Mouse (Mus musculus) megakaryocyte-erythroid progenitor cell, adult 5-6 weeks (primary cell): ENCODE data around the gene Pcgf2. TPM values are rescaled to one million over a fixed set of nuclear protein-coding genes. Genes with fewer than 3 reads are reported as not detected.

Source experiments
- ATAC-seq: replicated peaks from 2 replicates; pipeline ENCODE4 v1.8.0; 2016; ENCODE audit warnings: mild to moderate bottlenecking, inconsistent platforms; ENCODE audit not compliant: severe bottlenecking, poor library complexity, low FRiP score, low TSS enrichment
- total RNA-seq, 2 experiments: library from RNA; stranded (forward) in 1 of 2; stranded (reverse) in 1 of 2; fragments of 200-1000, 215-1000 nt in 1 of 2; fragments of >200 nt in 1 of 2; fragmentation: Nextera tagmentation in 1 of 2; gene quantifications; 2 replicates each; pipeline ENCODE4 v1.2.3; 2014 to 2017

The Pcgf2 gene
- total RNA-seq, 2 experiments from 2014 or later: 0.28 to 19.0 TPM

- ATAC-seq: no peak
Measured at GRCm38 (mm10) chr11:97676050-97676754, 24.1 kb downstream of the Pcgf2 start.

GRCm38 (mm10) chr11:97673148-97673547 lies 27.1 kb downstream of the Pcgf2 start:
- ATAC-seq: no peak

- ATAC-seq: no peak
Measured at GRCm38 (mm10) chr11:97671177-97671527, 29.1 kb downstream of the Pcgf2 start.

- ATAC-seq: no peak
Measured at GRCm38 (mm10) chr11:97670234-97671176, 29.8 kb downstream of the Pcgf2 start.

- ATAC-seq: no peak
Measured at GRCm38 (mm10) chr11:97669829-97670228, 30.5 kb downstream of the Pcgf2 start.

GRCm38 (mm10) chr11:97669268-97669667 lies 31.0 kb downstream of the Pcgf2 start:
- no peak for ATAC-seq

GRCm38 (mm10) chr11:97668160-97668559 lies 32.1 kb downstream of the Pcgf2 start:
- no peak for ATAC-seq

- ATAC-seq: no peak
Measured at GRCm38 (mm10) chr11:97666794-97667193, 33.5 kb downstream of the Pcgf2 start.

- no peak for ATAC-seq
Measured at GRCm38 (mm10) chr11:97666221-97666620, 34.1 kb downstream of the Pcgf2 start.

GRCm38 (mm10) chr11:97665431-97665830 lies 34.9 kb downstream of the Pcgf2 start:
- ATAC-seq: no peak

- no peak for ATAC-seq
Measured at GRCm38 (mm10) chr11:97664771-97665240, 35.5 kb downstream of the Pcgf2 start.

GRCm38 (mm10) chr11:97664339-97664665 lies 36.0 kb downstream of the Pcgf2 start:
- no peak for ATAC-seq

GRCm38 (mm10) chr11:97663528-97664338 lies 36.6 kb downstream of the Pcgf2 start:
- no peak for ATAC-seq

- ATAC-seq: no peak
Measured at GRCm38 (mm10) chr11:97662893-97663527, 37.3 kb downstream of the Pcgf2 start, which contains the start of gene Mllt6. Gene Mllt6 (plus strand): TSS chr11:97663414.

- ATAC-seq: no peak
Measured at GRCm38 (mm10) chr11:97662207-97662892, 37.9 kb downstream of the Pcgf2 start.

GRCm38 (mm10) chr11:97661648-97662133 lies 38.6 kb downstream of the Pcgf2 start:
- ATAC-seq: no peak

GRCm38 (mm10) chr11:97660734-97661647 lies 39.3 kb downstream of the Pcgf2 start:
- no peak for ATAC-seq
